Mouse (Mus musculus) neural tube, embryonic 13.5 days (tissue): ENCODE data around the gene Usp30. TPM values are rescaled to one million over a fixed set of nuclear protein-coding genes. Genes with fewer than 3 reads are reported as not detected.
A peak's percentile ranks its signal among the peaks of the same experiment; 100 is the strongest.

Source experiments
- ATAC-seq: fragments of 200-750 bp; cut with Nextera tagmentation; 2 replicates; pipeline ENCODE4 v1.8.0; 2017; ENCODE audit warnings: low read depth, mild to moderate bottlenecking, moderate TSS enrichment, moderate library complexity
- H3K27ac ChIP-seq: fragments of 300-500 bp; sonication (generic); replicated peaks from 2 replicates; pipeline ENCODE4 v1.5.1; 2015; ENCODE audit warnings: moderate library complexity, mild to moderate bottlenecking, inconsistent platforms
- H3K27me3 ChIP-seq: fragments of 300-500 bp; sonication (generic); 2 replicates; pipeline ENCODE4 v1.6.1; 2015; ENCODE audit warnings: mild to moderate bottlenecking, inconsistent platforms
- H3K36me3 ChIP-seq: fragments of 300-500 bp; sonication (generic); 2 replicates; pipeline ENCODE4 v1.6.1; 2015; ENCODE audit warnings: mild to moderate bottlenecking, inconsistent platforms
- H3K4me1 ChIP-seq: fragments of 300-500 bp; sonication (generic); replicated peaks from 2 replicates; pipeline ENCODE4 v1.6.1; 2015; ENCODE audit warnings: inconsistent platforms
- H3K4me2 ChIP-seq: fragments of 300-500 bp; sonication (generic); 2 replicates; pipeline ENCODE4 v1.6.1; 2015; ENCODE audit warnings: inconsistent platforms, mild to moderate bottlenecking, moderate library complexity
- H3K4me3 ChIP-seq: fragments of 300-500 bp; sonication (generic); 2 replicates; pipeline ENCODE4 v1.5.1; 2015; ENCODE audit warnings: mild to moderate bottlenecking, inconsistent platforms
- H3K9ac ChIP-seq: fragments of 300-500 bp; sonication (generic); 2 replicates; pipeline ENCODE4 v1.6.1; 2015; ENCODE audit warnings: moderate library complexity, mild to moderate bottlenecking, inconsistent platforms
- H3K9me3 ChIP-seq: fragments of 300-500 bp; sonication (generic); 2 replicates; pipeline ENCODE4 v1.6.1; 2016; ENCODE audit warnings: inconsistent platforms
- WGBS: fragments of 180-500 bp; shearing (Covaris S2); methylation state at CpG from one replicate; pipeline ENCODE4 v1.1.7; 2015; 5-methylcytosine and 5-hydroxymethylcytosine counted together
- polyA plus RNA-seq: library from polyadenylated mRNA; unstranded; fragments of >200 nt; fragmentation: Nextera tagmentation; extraction: Ambion mirVana; gene quantifications from 2 replicates; pipeline ENCODE4 v1.2.1, GENCODE M21; 2015

The Usp30 gene
- polyA plus RNA-seq: 15.3 and 16.4 TPM in 2 replicates

DNA sequence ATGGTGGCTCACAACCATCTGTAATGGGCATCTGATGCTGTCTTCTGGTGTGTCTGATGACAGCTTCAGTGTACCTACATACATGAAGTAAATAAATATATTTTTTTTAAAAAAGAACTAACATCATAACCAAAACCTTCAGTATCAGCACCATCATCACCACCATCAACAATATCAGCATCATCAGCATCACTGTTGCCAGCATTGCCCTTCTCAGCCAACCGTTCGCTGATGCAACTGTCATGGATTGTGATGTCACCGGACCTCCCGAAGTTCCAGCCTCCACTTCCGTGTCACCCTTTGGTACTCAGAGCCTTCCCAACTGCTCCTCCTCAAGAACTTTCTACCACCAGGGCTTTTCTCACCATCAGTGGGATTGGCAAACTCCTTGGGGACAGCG is at the start of gene Usp30:
Usp30 (plus strand) TSS at position 301 of the 400 bp plus-strand sequence.
- Histone ChIP-seq H3K9ac (no peak within 1 kb of the TSS), H3K4me1 (no peaks in the 10 kb centered on the region; the same call in 1 of the 2 replicates), H3K27me3 (no peaks in the 10 kb centered on the region), H3K36me3 (peaks cover 31% of the 10 kb centered on the region), H3K9me3 (no peaks in the 10 kb centered on the region), H3K27ac (no peak within 1 kb of the TSS), H3K4me2 (no peak within 1 kb of the TSS), H3K4me3 (no peak within 1 kb of the TSS)
- no peak for ATAC-seq
- 91% methylated on average over 6 of the region's 6 CpGs for WGBS

- peak overlapping the region; percentile 28 for H3K4me2 ChIP-seq
- no peak overlapping the region for H3K27ac ChIP-seq
- H3K4me3 ChIP-seq: no peak overlapping the region
- peaks cover 14% of the 10 kb centered on the region for H3K36me3 ChIP-seq
- WGBS: 70% methylated on average over 6 of the region's 6 CpGs
- H3K9ac ChIP-seq: no peak overlapping the region
- ATAC-seq: peak; percentile 48; the same call in 1 of the 2 replicates
- H3K27me3 ChIP-seq: no peaks in the 10 kb centered on the region
- H3K4me1 ChIP-seq: peaks cover 4% of the 10 kb centered on the region
- no peaks in the 10 kb centered on the region for H3K9me3 ChIP-seq
These were observed 40.9 kb upstream of the Usp30 start for GRCm38 (mm10) chr5:114024390-114024789.

GRCm38 (mm10) chr5:114024885-114025284 is 40.4 kb upstream of the Usp30 start:
- peak; percentile 48 for ATAC-seq
- no peak overlapping the region for H3K4me3 ChIP-seq
- H3K9me3 ChIP-seq: no peaks in the 10 kb centered on the region
- no peaks in the 10 kb centered on the region for H3K27me3 ChIP-seq
- H3K36me3 ChIP-seq: peaks cover 19% of the 10 kb centered on the region
- WGBS: 10% methylated on average over 10 of the region's 10 CpGs
- H3K4me1 ChIP-seq: peaks cover 4% of the 10 kb centered on the region
- peak overlapping the region; percentile 28 for H3K4me2 ChIP-seq
- no peak overlapping the region for H3K9ac ChIP-seq
- no peak overlapping the region for H3K27ac ChIP-seq

- WGBS: 90% methylated on average over 12 of the region's 12 CpGs
- Histone ChIP-seq H3K4me1 (peaks cover 4% of the 10 kb centered on the region), H3K27me3 (no peaks in the 10 kb centered on the region), H3K9ac (no peak overlapping the region), H3K27ac (no peak overlapping the region), H3K9me3 (0 out of 2 replicates have a peak, but pooled peaks cover 5% of the 10 kb centered on the region), H3K4me2 (no peak overlapping the region), H3K4me3 (no peak overlapping the region), H3K36me3 (peaks cover 42% of the 10 kb centered on the region)
- ATAC-seq: no peak
These were observed 37.9 kb upstream of the Usp30 start for GRCm38 (mm10) chr5:114027217-114027944.

DNA sequence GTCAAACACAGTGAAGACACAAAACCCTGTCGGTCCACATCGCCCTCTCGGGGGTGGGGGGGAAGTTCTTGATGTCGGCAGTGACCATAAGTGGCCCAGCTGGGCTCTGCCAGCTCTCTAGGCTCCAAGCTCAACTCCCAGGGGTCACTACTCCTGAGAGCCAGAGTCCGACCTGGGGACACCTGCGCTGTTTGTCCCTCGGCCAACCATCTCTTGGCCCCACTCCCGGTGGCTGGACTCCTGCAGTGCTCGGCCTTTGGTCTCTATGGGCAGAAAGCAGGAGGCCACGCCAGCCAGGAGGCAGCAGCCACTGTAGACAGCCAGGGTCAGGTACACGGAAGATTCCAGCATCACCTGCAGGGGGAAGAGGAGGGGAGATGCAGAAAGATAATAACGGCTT is 37.1 kb upstream of the Usp30 start:
- Histone ChIP-seq H3K9ac (no peak overlapping the region), H3K9me3 (0 out of 2 replicates have a peak, but pooled peaks cover 5% of the 10 kb centered on the region), H3K4me1 (peaks cover 4% of the 10 kb centered on the region), H3K27me3 (no peaks in the 10 kb centered on the region), H3K4me3 (no peak overlapping the region), H3K27ac (no peak overlapping the region), H3K4me2 (no peak overlapping the region), H3K36me3 (peaks cover 49% of the 10 kb centered on the region)
- no peak for ATAC-seq
- WGBS: 85% methylated on average over 12 of the region's 12 CpGs

DNA sequence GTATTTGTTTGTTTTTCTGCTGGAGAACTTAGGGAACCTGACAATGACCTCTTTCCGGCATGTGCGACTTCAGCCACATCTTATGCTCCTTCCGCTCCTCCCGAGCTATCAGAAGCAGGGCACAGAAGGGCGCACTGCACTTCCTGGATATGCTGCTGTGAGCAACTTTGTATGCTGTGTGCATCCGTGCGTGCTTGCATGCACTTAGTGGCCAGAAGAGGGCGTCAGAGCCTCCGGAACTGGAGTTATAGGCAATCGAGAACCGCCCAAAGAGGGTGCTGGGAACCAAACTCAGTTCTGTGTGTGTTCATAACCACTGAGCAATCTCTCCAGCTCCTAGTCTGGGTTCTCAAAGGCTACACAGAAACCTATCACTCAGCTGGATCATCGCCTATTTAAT is 34.6 kb upstream of the Usp30 start:
- Histone ChIP-seq H3K27me3 (no peaks in the 10 kb centered on the region), H3K4me3 (no peak overlapping the region), H3K4me2 (no peak overlapping the region), H3K9ac (no peak overlapping the region), H3K27ac (no peak overlapping the region), H3K9me3 (0 out of 2 replicates have a peak, but pooled peaks cover 5% of the 10 kb centered on the region), H3K4me1 (no peaks in the 10 kb centered on the region), H3K36me3 (peaks cover 68% of the 10 kb centered on the region)
- no peak for ATAC-seq
- WGBS: 92% methylated on average over 12 of the region's 12 CpGs

DNA sequence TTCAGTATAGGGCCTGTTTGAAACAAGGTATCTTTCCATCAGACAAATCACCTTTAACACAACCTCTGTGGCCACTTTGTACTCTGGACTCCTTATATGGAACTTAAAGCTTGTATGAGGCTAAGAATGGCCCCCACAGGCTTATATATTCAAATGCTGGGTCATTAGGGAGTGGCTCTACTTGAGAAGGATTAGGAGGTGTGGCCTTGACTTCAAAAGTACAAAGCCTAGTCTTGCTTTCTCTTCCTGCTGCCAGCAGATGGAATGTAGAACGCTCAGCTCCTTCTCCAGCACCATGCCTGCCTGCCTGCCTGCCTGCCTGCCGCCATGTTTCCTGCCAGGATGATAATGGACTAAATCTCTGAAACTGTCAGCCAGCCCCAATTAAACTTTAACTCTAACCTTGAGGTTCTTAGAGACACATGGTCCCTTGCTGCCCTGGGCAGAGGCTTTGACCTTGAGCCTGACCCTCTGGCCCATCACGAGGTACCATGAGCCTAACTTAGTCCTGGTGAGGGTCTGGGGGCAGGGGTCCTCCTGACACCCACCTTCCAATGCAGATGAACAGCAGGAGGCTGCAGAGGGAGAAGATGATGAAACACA is 33.0 kb upstream of the Usp30 start:
- H3K27ac ChIP-seq: no peak overlapping the region
- no peak overlapping the region for H3K9ac ChIP-seq
- no peak overlapping the region for H3K4me3 ChIP-seq
- no peaks in the 10 kb centered on the region for H3K27me3 ChIP-seq
- H3K9me3 ChIP-seq: 0 out of 2 replicates have a peak, but pooled peaks cover 5% of the 10 kb centered on the region
- H3K36me3 ChIP-seq: peaks cover 75% of the 10 kb centered on the region
- no peak overlapping the region for H3K4me2 ChIP-seq
- H3K4me1 ChIP-seq: no peaks in the 10 kb centered on the region
- WGBS: 90% methylated on average over 3 of the region's 3 CpGs
- ATAC-seq: no peak

DNA sequence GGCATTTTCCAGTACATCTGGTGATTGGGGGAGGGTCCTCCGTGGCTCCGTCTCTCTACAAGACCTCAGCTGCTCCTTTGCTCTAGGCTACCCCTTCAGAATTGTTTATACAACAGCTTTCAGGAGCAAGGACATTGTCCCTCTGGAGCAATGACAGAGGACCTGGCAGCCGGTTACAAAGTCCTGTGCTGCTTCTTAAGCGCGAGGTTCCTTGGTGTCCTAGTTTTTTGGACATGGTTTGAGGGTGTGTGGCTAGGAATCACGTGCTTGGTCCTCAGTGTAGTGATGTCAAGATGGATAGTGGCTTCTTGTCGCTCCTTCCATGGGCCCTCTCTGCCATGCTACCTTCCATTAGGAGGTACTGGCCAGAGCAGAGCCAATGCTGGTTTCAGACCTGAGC is 30.9 kb upstream of the Usp30 start:
- peaks cover 78% of the 10 kb centered on the region for H3K36me3 ChIP-seq

GRCm38 (mm10) chr5:114035111-114035510 is 30.1 kb upstream of the Usp30 start:
- peaks cover 71% of the 10 kb centered on the region for H3K36me3 ChIP-seq
- no peak for ATAC-seq

More for the DNA sequence above, 30.9 kb upstream of the Usp30 start:
- Histone ChIP-seq H3K27me3 (no peaks in the 10 kb centered on the region), H3K4me2 (no peak overlapping the region), H3K4me1 (no peaks in the 10 kb centered on the region), H3K4me3 (no peak overlapping the region), H3K9ac (no peak overlapping the region), H3K27ac (no peak overlapping the region), H3K9me3 (0 out of 2 replicates have a peak, but pooled peaks cover 5% of the 10 kb centered on the region)
- WGBS: 85% methylated on average over 7 of the region's 7 CpGs
- ATAC-seq: no peak

GRCm38 (mm10) chr5:114040508-114040907 is 24.8 kb upstream of the Usp30 start:
- ATAC-seq: no peak
- Histone ChIP-seq H3K4me2 (no peak overlapping the region), H3K27ac (no peak overlapping the region), H3K4me1 (no peaks in the 10 kb centered on the region; the same call in 1 of the 2 replicates), H3K9ac (no peak overlapping the region), H3K9me3 (no peaks in the 10 kb centered on the region), H3K27me3 (no peaks in the 10 kb centered on the region), H3K4me3 (no peak overlapping the region), H3K36me3 (peaks cover 70% of the 10 kb centered on the region)
- WGBS: 12% methylated on average over 7 of the region's 8 CpGs

More at GRCm38 (mm10) chr5:114035111-114035510, 30.1 kb upstream of the Usp30 start:
- H3K9me3 ChIP-seq: 0 out of 2 replicates have a peak, but pooled peaks cover 5% of the 10 kb centered on the region
- no peak overlapping the region for H3K4me3 ChIP-seq
- no peak overlapping the region for H3K27ac ChIP-seq
- no peaks in the 10 kb centered on the region for H3K4me1 ChIP-seq
- WGBS: 50% methylated on average over 10 of the region's 10 CpGs
- H3K9ac ChIP-seq: no peak overlapping the region
- H3K27me3 ChIP-seq: no peaks in the 10 kb centered on the region
- no peak overlapping the region for H3K4me2 ChIP-seq

DNA sequence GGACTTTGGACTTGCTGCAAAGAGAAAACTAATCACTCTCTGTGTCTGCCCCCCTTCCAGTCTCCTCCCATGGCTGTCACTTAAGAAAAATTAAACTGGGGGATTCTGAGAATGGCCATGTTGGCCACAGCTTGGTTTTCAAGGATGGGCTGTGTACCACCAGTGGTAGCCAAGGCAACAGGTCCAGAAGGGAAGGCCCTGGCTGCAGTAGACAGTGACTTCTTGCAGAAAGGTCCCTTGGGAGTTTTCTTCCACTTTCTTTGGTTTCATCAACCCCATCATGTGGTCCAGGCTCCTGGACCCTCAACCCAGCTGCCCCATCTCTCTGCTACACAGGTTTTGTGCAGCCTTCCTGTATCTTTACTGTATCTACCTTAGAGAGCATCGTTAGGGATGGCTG is 24.4 kb upstream of the Usp30 start:
- Histone ChIP-seq H3K9me3 (no peaks in the 10 kb centered on the region), H3K4me2 (no peak overlapping the region), H3K9ac (no peak overlapping the region), H3K27ac (no peak overlapping the region), H3K4me1 (no peaks in the 10 kb centered on the region; the same call in 1 of the 2 replicates), H3K36me3 (peaks cover 70% of the 10 kb centered on the region), H3K4me3 (no peak overlapping the region), H3K27me3 (no peaks in the 10 kb centered on the region)
- WGBS: 71% methylated on average over 1 of the region's 1 CpGs
- ATAC-seq: no peak

DNA sequence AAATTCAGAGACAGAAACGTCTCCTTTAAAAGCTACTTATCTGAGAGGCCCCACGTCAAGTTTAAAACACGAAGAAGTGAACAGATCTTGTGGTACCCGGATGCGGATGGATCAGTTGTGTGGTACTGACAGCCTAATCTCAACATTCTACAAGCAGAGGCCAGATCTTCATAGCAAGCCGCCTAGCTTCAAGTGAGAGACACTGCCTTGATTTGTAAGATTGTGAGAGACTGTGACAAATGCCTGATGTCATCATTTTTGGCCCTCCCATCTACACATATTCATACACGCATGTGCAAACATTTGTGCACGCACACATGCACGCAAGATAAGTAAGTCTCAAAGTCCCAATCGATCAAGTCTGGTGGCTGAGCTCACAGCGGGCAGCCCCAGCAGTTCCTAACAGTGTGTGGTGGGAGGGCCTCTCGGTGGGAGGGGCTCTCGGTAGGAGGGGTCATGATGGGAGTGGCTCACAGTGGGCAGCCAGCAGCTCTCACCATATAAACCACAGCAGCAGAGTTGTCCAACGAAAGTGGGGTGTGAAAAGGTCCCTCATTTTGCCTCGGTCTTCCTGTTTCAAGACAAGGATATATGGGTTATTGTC is 23.8 kb upstream of the Usp30 start:
- no peaks in the 10 kb centered on the region; the same call in 1 of the 2 replicates for H3K4me1 ChIP-seq
- 17% methylated on average over 15 of the region's 15 CpGs for WGBS
- H3K27me3 ChIP-seq: no peaks in the 10 kb centered on the region
- H3K9ac ChIP-seq: no peak overlapping the region
- peaks cover 70% of the 10 kb centered on the region for H3K36me3 ChIP-seq
- H3K27ac ChIP-seq: no peak overlapping the region
- no peak for ATAC-seq
- H3K4me3 ChIP-seq: no peak overlapping the region
- no peaks in the 10 kb centered on the region for H3K9me3 ChIP-seq
- no peak overlapping the region for H3K4me2 ChIP-seq
